Mouse (Mus musculus) myocyte (in vitro differentiated cells): Measurements from ENCODE around the gene Serpinf1. TPM values are rescaled to one million over a fixed set of nuclear protein-coding genes. Genes with fewer than 3 reads are reported as not detected.

Experiments used
- H3K27me3 ChIP-seq: one replicate; pipeline ENCODE4 v1.6.1; 2011; ENCODE audit not compliant: control insufficient read depth, insufficient read depth, insufficient read length
- H3K36me3 ChIP-seq: one replicate; pipeline ENCODE4 v1.6.1; 2011; ENCODE audit not compliant: control insufficient read depth, insufficient read depth
- H3K4me2 ChIP-seq: one replicate; pipeline ENCODE4 v1.6.1; 2011; ENCODE audit warnings: low read depth, control low read depth
- H3K4me3 ChIP-seq: one replicate; pipeline ENCODE4 v1.5.1; 2011; ENCODE audit warnings: mild to moderate bottlenecking, control low read depth, moderate library complexity
- H3K79me2 ChIP-seq: one replicate; pipeline ENCODE4 v1.6.1; 2011; ENCODE audit not compliant: control insufficient read depth, insufficient read depth
- H3ac ChIP-seq: one replicate; pipeline ENCODE4 v1.6.1; 2011; ENCODE audit not compliant: control insufficient read depth, insufficient read length
- CEBPB ChIP-seq: IDR thresholded peaks from 2 replicates; pipeline ENCODE4 v1.6.1; 2011; ENCODE audit warnings: mild to moderate bottlenecking, moderate library complexity; ENCODE audit not compliant: poor library complexity, insufficient read depth, severe bottlenecking
- E2F4 ChIP-seq: IDR thresholded peaks from one replicate; pipeline ENCODE4 v1.6.1; 2011; ENCODE audit warnings: mild to moderate bottlenecking, control low read depth, moderate library complexity; ENCODE audit not compliant: insufficient read depth
- MAX ChIP-seq: IDR thresholded peaks from one replicate; pipeline ENCODE4 v1.6.1; 2011; ENCODE audit warnings: low read depth, mild to moderate bottlenecking, control low read depth
- MYOD1 ChIP-seq, 3 experiments: IDR thresholded peaks; one replicate each; pipeline ENCODE4 v1.6.1; 2011; ENCODE audit warnings: control low read depth in 2 of 3, low read depth in 2 of 3, mild to moderate bottlenecking in 2 of 3, moderate library complexity in 1 of 3; ENCODE audit not compliant: insufficient read length in 2 of 3, control insufficient read depth in 1 of 3
- MYOG ChIP-seq, 3 experiments: IDR thresholded peaks; one replicate each; pipeline ENCODE4 v1.6.1; 2011; ENCODE audit warnings: control low read depth in 2 of 3, low read depth in 2 of 3, mild to moderate bottlenecking in 2 of 3; ENCODE audit not compliant: insufficient read length in 2 of 3, control insufficient read depth in 1 of 3, insufficient read depth in 1 of 3
- POLR2A ChIP-seq: IDR thresholded peaks from one replicate; pipeline ENCODE4 v1.6.1; 2011; ENCODE audit warnings: low read depth, mild to moderate bottlenecking, control low read depth, moderate library complexity; ENCODE audit not compliant: insufficient read length
- POLR2AphosphoS2 ChIP-seq: IDR thresholded peaks from one replicate; pipeline ENCODE4 v1.6.1; 2011; ENCODE audit warnings: low read depth, control low read depth; ENCODE audit not compliant: insufficient read length
- REST ChIP-seq: IDR thresholded peaks from one replicate; pipeline ENCODE4 v1.6.1; 2011; ENCODE audit warnings: mild to moderate bottlenecking, control low read depth, moderate library complexity; ENCODE audit not compliant: insufficient read depth, insufficient read length
- SRF ChIP-seq: IDR thresholded peaks from one replicate; pipeline ENCODE4 v1.6.1; 2011; ENCODE audit warnings: low read depth; ENCODE audit not compliant: control insufficient read depth, insufficient read length
- TCF12 ChIP-seq: IDR thresholded peaks from one replicate; pipeline ENCODE4 v1.6.1; 2011; ENCODE audit warnings: mild to moderate bottlenecking, control low read depth; ENCODE audit not compliant: poor library complexity, insufficient read depth, severe bottlenecking
- TCF3 ChIP-seq: IDR thresholded peaks from one replicate; pipeline ENCODE4 v1.6.1; 2011; ENCODE audit warnings: low read depth, control low read depth; ENCODE audit not compliant: insufficient read length
- USF1 ChIP-seq: IDR thresholded peaks from one replicate; pipeline ENCODE4 v1.6.1; 2011; ENCODE audit warnings: low read depth, mild to moderate bottlenecking, control low read depth, moderate library complexity
- polyA plus RNA-seq: library from polyadenylated mRNA; unstranded; fragments of >200 nt; fragmentation: generic; extraction: Trizol; gene quantifications from one replicate; pipeline ENCODE4 v1.2.1, GENCODE M21; 2012; ENCODE audit warnings: missing spikeins

Gene Serpinf1
- polyA plus RNA-seq, 1 experiment: 911 TPM

DNA sequence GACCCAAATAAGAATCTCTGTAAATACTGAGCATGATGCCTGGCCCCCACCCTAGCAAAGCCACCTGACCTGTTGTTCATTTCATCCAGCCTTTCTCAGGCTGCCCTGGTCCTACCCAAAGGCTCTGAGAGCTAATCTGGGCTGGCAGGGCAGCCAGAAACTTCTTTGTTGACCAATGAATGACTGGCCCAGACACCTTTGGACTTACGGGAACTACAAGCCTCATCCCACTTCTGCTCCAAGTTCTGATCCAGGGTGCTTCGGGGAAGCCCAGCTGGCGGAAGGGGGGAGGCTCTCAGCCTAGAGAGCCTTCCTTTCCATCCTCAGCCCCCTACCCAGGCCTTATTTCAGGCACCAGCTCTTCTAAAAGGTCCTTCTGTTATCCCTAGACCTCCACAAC lies 16.3 kb upstream of the Serpinf1 start:
- Histone ChIP-seq H3K4me2 (no peak overlapping the region), H3K36me3 (peaks cover 17% of the 10 kb centered on the region), H3K27me3 (no peaks in the 10 kb centered on the region), H3K79me2 (no peaks in the 10 kb centered on the region), H3ac (no peak overlapping the region), H3K4me3 (no peak overlapping the region)
- TF ChIP-seq POLR2AphosphoS2: no peak
- TF ChIP-seq MAX: no peak
- no peak for TF ChIP-seq MYOG (IDR thresholded peaks at IDR 0.05; ENCODE audit: control insufficient read depth in 1 of 3, insufficient read depth in 1 of 3, insufficient read length in 2 of 3, low read depth in 2 of 3)
- TF ChIP-seq REST: no peak
- TF ChIP-seq E2F4: no peak
- TF ChIP-seq TCF3: no peak
- no peak for TF ChIP-seq TCF12
- no peak for TF ChIP-seq POLR2A
- no peak for TF ChIP-seq CEBPB
- no peak for TF ChIP-seq MYOD1 (IDR thresholded peaks at IDR 0.05; ENCODE audit: control insufficient read depth in 1 of 3, insufficient read length in 2 of 3, low read depth in 2 of 3)
- no peak for TF ChIP-seq SRF
- no peak for TF ChIP-seq USF1

DNA sequence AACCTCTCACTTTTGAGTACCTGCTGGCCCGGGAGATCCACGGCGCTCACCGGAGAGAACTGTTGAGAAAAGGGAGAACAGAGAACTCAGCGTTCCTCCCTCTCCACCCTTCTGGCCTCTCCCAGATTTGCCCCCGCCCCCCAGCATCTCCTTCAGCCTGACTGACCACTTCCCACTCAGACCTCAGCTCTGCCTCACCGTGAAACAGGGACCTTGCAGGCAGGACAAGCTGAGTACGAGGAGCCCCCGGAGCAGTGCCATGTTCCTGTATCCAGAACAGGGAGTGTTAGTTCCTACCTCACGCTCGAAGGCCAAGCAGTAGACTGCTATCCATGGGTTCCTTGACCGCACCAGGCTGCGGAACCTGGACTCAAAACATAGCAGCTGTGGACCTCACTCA lies 15.7 kb upstream of the Serpinf1 start:
- Histone ChIP-seq H3K4me2 (no peak overlapping the region), H3K79me2 (no peaks in the 10 kb centered on the region), H3ac (no peak overlapping the region), H3K4me3 (no peak overlapping the region), H3K36me3 (peaks cover 15% of the 10 kb centered on the region), H3K27me3 (no peaks in the 10 kb centered on the region)
- TF ChIP-seq MYOG (IDR thresholded peaks at IDR 0.05; ENCODE audit: control insufficient read depth in 1 of 3, insufficient read depth in 1 of 3, insufficient read length in 2 of 3, low read depth in 2 of 3) (no peak), USF1 (no peak), SRF (no peak), TCF3 (no peak)

DNA sequence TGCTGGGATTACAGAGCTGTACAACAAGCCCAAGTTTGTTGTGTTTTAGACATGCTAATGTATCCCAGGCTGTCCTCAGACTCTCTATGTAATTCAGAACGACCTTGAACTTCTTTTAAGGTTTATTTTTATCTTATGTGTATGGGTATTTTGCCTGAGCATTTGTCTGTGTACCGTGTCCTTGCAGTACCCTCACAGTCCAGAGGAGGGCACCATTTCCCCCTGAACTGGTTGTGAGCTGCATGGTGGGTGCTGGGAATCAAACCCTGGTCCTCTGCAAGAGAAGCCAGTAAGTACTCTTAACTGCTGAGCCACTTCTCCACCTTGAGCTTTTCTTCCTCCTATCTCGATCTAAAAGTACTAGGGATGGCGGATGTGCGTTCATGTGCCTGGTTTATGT lies 11.6 kb upstream of the Serpinf1 start:
- TF ChIP-seq TCF12 (no peak), MYOG (IDR thresholded peaks at IDR 0.05; ENCODE audit: control insufficient read depth in 1 of 3, insufficient read depth in 1 of 3, insufficient read length in 2 of 3, low read depth in 2 of 3) (no peak), SRF (no peak), REST (no peak), TCF3 (no peak), POLR2AphosphoS2 (no peak), USF1 (no peak), MAX (no peak), CEBPB (no peak), POLR2A (no peak), E2F4 (no peak), MYOD1 (IDR thresholded peaks at IDR 0.05; ENCODE audit: control insufficient read depth in 1 of 3, insufficient read length in 2 of 3, low read depth in 2 of 3) (no peak)
- no peak overlapping the region for H3K4me3 ChIP-seq
- H3K4me2 ChIP-seq: no peak overlapping the region
- no peaks in the 10 kb centered on the region for H3K36me3 ChIP-seq
- H3ac ChIP-seq: no peak overlapping the region
- H3K79me2 ChIP-seq: no peaks in the 10 kb centered on the region
- no peaks in the 10 kb centered on the region for H3K27me3 ChIP-seq

DNA sequence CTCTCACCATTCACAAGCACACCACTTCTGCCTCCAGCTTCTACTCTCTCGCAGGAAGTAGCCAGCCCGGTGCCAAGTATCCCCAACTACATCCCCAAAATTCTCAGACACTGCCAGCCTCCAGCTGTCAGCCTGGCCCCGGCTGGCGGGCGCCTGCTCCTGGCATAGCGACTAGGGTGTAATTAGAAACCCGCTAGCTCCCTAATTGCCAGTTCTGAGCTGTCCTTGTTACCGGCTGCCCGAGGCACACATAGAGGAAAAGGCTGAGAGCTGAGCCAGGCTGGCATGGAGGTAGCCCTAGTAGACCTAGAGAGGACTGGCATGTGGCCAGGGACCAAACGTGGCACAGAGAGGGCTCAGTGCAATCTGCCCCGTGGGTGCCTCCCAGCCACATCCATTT lies 8.8 kb upstream of the Serpinf1 start:
- H3K27me3 ChIP-seq: no peaks in the 10 kb centered on the region
- peak in 2 of 3 experiments; percentile 50 to 60 for TF ChIP-seq MYOG (IDR thresholded peaks at IDR 0.05; ENCODE audit: control insufficient read depth in 1 of 3, insufficient read depth in 1 of 3, insufficient read length in 2 of 3, low read depth in 2 of 3)
- TF ChIP-seq POLR2A: no peak
- TF ChIP-seq SRF: no peak
- no peak for TF ChIP-seq CEBPB
- peak in 2 of 3 experiments; percentile 10 to 53 for TF ChIP-seq MYOD1 (IDR thresholded peaks at IDR 0.05; ENCODE audit: control insufficient read depth in 1 of 3, insufficient read length in 2 of 3, low read depth in 2 of 3)
- no peak for TF ChIP-seq TCF3
- no peak for TF ChIP-seq E2F4
- no peak for TF ChIP-seq REST
- H3K36me3 ChIP-seq: no peaks in the 10 kb centered on the region

DNA sequence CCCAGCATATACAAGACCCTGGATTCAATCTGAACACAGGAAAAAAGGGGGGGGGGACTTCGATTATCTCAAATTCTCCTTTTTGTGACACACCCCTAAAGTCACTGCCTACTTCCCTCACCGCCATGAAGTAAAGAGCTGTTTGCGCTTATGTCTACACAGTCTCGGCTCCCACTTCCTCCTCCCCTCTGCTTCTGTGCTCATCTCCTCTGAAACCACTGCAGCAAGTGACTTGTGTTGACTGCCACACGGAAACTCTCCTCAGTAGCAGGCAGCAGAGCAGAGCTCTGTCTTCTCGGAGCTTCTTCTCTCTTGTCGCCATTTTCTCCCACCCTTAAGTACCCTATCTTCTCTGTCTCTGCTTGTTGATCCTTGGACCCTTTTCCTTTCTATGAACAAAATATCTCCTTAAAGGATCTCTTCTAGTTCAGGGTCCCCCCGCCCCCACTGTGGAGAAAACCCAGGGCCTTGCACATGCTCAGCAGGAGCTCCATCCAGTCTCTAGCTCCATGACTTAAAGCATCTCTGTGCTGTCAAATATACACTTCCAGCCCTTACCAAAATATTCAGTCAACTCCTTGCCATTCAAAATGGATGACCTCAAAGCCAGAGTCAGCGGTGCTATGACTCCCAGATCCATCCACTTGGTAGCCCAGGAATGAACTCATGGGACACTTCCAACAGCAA lies 6.7 kb upstream of the Serpinf1 start:
- H3K36me3 ChIP-seq: no peaks in the 10 kb centered on the region
- no peak overlapping the region for H3ac ChIP-seq
- no peak overlapping the region for H3K4me3 ChIP-seq
- no peaks in the 10 kb centered on the region for H3K79me2 ChIP-seq
- H3K27me3 ChIP-seq: no peaks in the 10 kb centered on the region
- TF ChIP-seq MAX: no peak
- TF ChIP-seq REST: no peak
- no peak for TF ChIP-seq E2F4
- no peak for TF ChIP-seq SRF
- no peak for TF ChIP-seq TCF12
- TF ChIP-seq POLR2AphosphoS2: no peak
- no peak for TF ChIP-seq USF1
- TF ChIP-seq MYOD1 (IDR thresholded peaks at IDR 0.05; ENCODE audit: control insufficient read depth in 1 of 3, insufficient read length in 2 of 3, low read depth in 2 of 3): no peak
- TF ChIP-seq CEBPB: no peak
- TF ChIP-seq POLR2A: no peak
- TF ChIP-seq TCF3: no peak
- TF ChIP-seq MYOG (IDR thresholded peaks at IDR 0.05; ENCODE audit: control insufficient read depth in 1 of 3, insufficient read depth in 1 of 3, insufficient read length in 2 of 3, low read depth in 2 of 3): no peak
- no peak overlapping the region for H3K4me2 ChIP-seq

More for the DNA sequence above, 8.8 kb upstream of the Serpinf1 start:
- H3ac ChIP-seq: no peak overlapping the region
- no peak overlapping the region for H3K4me3 ChIP-seq
- H3K79me2 ChIP-seq: no peaks in the 10 kb centered on the region
- H3K4me2 ChIP-seq: peak overlapping the region; percentile 59
